8 mouse cellular contexts compared by ENCODE assay signal in the genomic region with DNA sequence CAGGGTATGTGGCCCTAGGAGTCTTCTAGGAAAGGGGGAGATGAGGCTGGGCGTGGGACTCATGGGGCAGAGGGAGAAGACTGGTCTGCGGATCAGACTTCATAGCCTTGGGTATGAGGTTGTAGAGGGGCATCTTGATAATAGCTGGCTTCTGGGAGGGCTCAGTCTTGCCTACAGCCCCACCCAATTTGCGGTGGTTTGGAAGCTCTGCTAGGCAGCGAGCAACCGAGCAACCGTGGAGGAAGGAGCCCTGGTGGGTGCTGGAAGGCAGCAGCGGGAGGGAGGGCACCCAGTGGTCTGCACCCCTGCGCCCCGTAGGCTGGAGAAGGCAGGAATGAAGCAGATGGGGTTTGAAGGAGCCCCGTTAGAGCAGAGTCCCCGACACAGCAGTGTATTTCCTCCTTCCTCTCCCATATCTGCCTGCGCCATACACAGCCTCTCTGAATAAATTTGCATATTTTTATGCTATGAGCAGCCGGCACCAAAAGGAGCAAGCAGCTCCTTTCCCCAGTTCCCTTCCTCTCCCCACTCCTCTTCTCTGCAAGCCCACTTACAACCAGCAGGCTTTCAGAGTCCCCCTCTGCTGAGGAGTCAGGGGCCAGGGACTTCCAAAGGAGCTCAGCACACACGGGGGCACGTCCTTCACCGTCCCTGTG. TPM values are rescaled to one million over a fixed set of nuclear protein-coding genes. Genes with fewer than 3 reads are reported as not detected.
DNase-seq lines count a peak whose midpoint lies in the region; ATAC-seq and TF ChIP-seq lines count a peak whose summit lies in the region.

No protein-coding gene starts in this region.

- peak overlapping the region; percentile 46 for H3K4me2 ChIP-seq in forebrain, postnatal 0 days (ENCODE audit: low read depth)
- peak overlapping the region; percentile 41 for H3K4me2 ChIP-seq in liver, embryonic 15.5 days

- WGBS in forebrain, postnatal 0 days, result 10% methylated on average over 16 of the region's 16 CpGs
- 22% methylated on average over 16 of the region's 16 CpGs for WGBS in liver, embryonic 15.5 days (ENCODE audit: insufficient replicate concordance)

- no peaks in the 10 kb centered on the region for H3K9me3 ChIP-seq in forebrain, postnatal 0 days (ENCODE audit: low read length)
- no peaks in the 10 kb centered on the region for H3K9me3 ChIP-seq in liver, embryonic 15.5 days (replicated peaks)

- ATAC-seq in forebrain, postnatal 0 days, result peak; percentile 88
- ATAC-seq in liver, embryonic 15.5 days (ENCODE audit: insufficient read depth), result no peak

- no peak for TF ChIP-seq CTCF in gastrocnemius, adult 2 months (IDR thresholded peaks at IDR 0.05)
- peak; percentile 53 for TF ChIP-seq CTCF in forebrain, postnatal 0 days (IDR thresholded peaks at IDR 0.05; ENCODE audit: low read depth)

- no peaks in the 10 kb centered on the region for H3K36me3 ChIP-seq in forebrain, postnatal 0 days (ENCODE audit: insufficient read depth)
- no peaks in the 10 kb centered on the region for H3K36me3 ChIP-seq in liver, embryonic 15.5 days (replicated peaks)

- intact Hi-C loops in gastrocnemius, adult 2 months (cut with DNase I), result no loop called here

- no peaks in the 10 kb centered on the region for H3K27me3 ChIP-seq in forebrain, postnatal 0 days (ENCODE audit: insufficient read depth, low read length)
- H3K27me3 ChIP-seq in liver, embryonic 15.5 days, result no peaks in the 10 kb centered on the region

- peak overlapping the region; percentile 17; the same call in 1 of the 2 replicates for H3K4me3 ChIP-seq in gastrocnemius, adult 2 months
- H3K4me3 ChIP-seq in forebrain, postnatal 0 days (ENCODE audit: low read depth, low read length), result no peak overlapping the region
- no peak overlapping the region for H3K4me3 ChIP-seq in liver, embryonic 15.5 days (replicated peaks)

- no peak for DNase-seq in gastrocnemius, adult 2 months
- DNase-seq in gastrocnemius, adult 8-10 months (ENCODE audit: low spot score in 2 of 2), result no peak
- DNase-seq in B cell, adult 2 months, result peak; percentile 6 to 14
- DNase-seq in forebrain, postnatal 0 days, result peak; percentile 83
- peak; percentile 38 for DNase-seq in thymus, postnatal 0 days (ENCODE audit: low spot score)
- no peak for DNase-seq in adipocyte (ENCODE audit: low spot score)
- DNase-seq in spleen, postnatal 36 days (ENCODE audit: low spot score in 2 of 2), result no peak

- H3K27ac ChIP-seq in gastrocnemius, adult 2 months, result peak overlapping the region; percentile 6; the same call in 1 of the 2 replicates
- H3K27ac ChIP-seq in forebrain, postnatal 0 days (ENCODE audit: low read depth, low read length), result peak overlapping the region; percentile 98
- H3K27ac ChIP-seq in liver, embryonic 15.5 days (replicated peaks), result no peak overlapping the region

- H3K9ac ChIP-seq in forebrain, postnatal 0 days, result peak overlapping the region; percentile 50; the same call in 1 of the 2 replicates
- no peak overlapping the region for H3K9ac ChIP-seq in liver, embryonic 15.5 days

- peaks cover 16% of the 10 kb centered on the region for H3K4me1 ChIP-seq in forebrain, postnatal 0 days (ENCODE audit: insufficient read depth)
- H3K4me1 ChIP-seq in liver, embryonic 15.5 days (replicated peaks), result no peaks in the 10 kb centered on the region

RNA-seq across cellular contexts. Expression of a gene that starts 20.9 kb away (rescaled TPM):
- not detected for total RNA-seq in gastrocnemius, adult 2 months (2021)
- not detected for total RNA-seq in gastrocnemius, adult 8-10 months (2022)
- not detected in 2 replicates for total RNA-seq in forebrain, postnatal 0 days (2014; rRNA removed)
- not detected in 2 replicates for polyA plus RNA-seq in forebrain, postnatal 0 days (2015; fragmentation: Nextera tagmentation; extraction: Ambion mirVana)
- polyA plus RNA-seq in liver, embryonic 15.5 days (2015; fragmentation: Nextera tagmentation; extraction: Ambion mirVana), result not detected in 2 replicates
- not detected in 2 replicates for polyA plus RNA-seq in thymus, postnatal 0 days (2015; fragmentation: Nextera tagmentation; extraction: Ambion mirVana)

Comparison
In these comparisons a context has a peak if more than half of its experiments do, and no peak if none do; other contexts are left out.
1. DNase-seq: peak in B cell, adult 2 months (2 of 2), forebrain, postnatal 0 days (single experiment) and thymus, postnatal 0 days (single experiment); none in gastrocnemius, adult 2 months (single experiment), gastrocnemius, adult 8-10 months (0 of 2), adipocyte (single experiment) and spleen, postnatal 36 days (0 of 2).